Mouse (Mus musculus) heart, postnatal 14 days (tissue): ENCODE measurements around the gene Hoxc8. TPM values are rescaled to one million over a fixed set of nuclear protein-coding genes. Genes with fewer than 3 reads are reported as not detected.
A peak's percentile ranks its signal among the peaks of the same experiment; 100 is the strongest.

Experiments
- DNase-seq, 2 experiments: peaks; one replicate each; pipeline ENCODE4 v3.0.0; 2021 to 2022
- intact Hi-C: fragments of 180-260 bp; cut with DNase I; formaldehyde crosslinking; loops from one replicate; pipeline ENCODE4 v1.15.1; 2025
- total RNA-seq, 2 experiments: library from RNA; stranded (reverse); gene quantifications; 2 replicates each; pipeline ENCODE4 v1.2.3; 2021

Gene Hoxc8
- total RNA-seq, 2 experiments from 2014 or later, result not detected

GRCm38 (mm10) chr15:103002821-103003448 lies 12.5 kb downstream of the Hoxc8 start:
- intact Hi-C loops, result no loop called here
- no peak for DNase-seq

GRCm38 (mm10) chr15:103005308-103005707 lies 14.9 kb downstream of the Hoxc8 start:
- intact Hi-C loops, result no loop called here
- no peak for DNase-seq

GRCm38 (mm10) chr15:103005797-103006196 lies 15.4 kb downstream of the Hoxc8 start:
- DNase-seq, result no peak

GRCm38 (mm10) chr15:103006326-103006725 lies 15.9 kb downstream of the Hoxc8 start:
- DNase-seq, result no peak

More at GRCm38 (mm10) chr15:103005797-103006196, 15.4 kb downstream of the Hoxc8 start:
- intact Hi-C loops, result no loop called here

GRCm38 (mm10) chr15:103009265-103010111 lies 19.1 kb downstream of the Hoxc8 start:
- intact Hi-C loops, result loop anchor here (5.0 kb wide), 1 partner anchor 123 kb away; no protein-coding TSS in a partner anchor
- DNase-seq, result no peak

More at GRCm38 (mm10) chr15:103006326-103006725, 15.9 kb downstream of the Hoxc8 start:
- intact Hi-C loops, result no loop called here

GRCm38 (mm10) chr15:103010112-103010846 lies 19.9 kb downstream of the Hoxc8 start:
- intact Hi-C loops, result loop anchor here (5.0 kb wide), 1 partner anchor 122 kb away; no protein-coding TSS in a partner anchor
- DNase-seq, result no peak

GRCm38 (mm10) chr15:103010847-103011555 lies 20.6 kb downstream of the Hoxc8 start:
- no peak for DNase-seq
- intact Hi-C loops, result loop anchor here (5.0 kb wide), 1 partner anchor 121 kb away; no protein-coding TSS in a partner anchor

GRCm38 (mm10) chr15:103011928-103012486 lies 21.6 kb downstream of the Hoxc8 start:
- intact Hi-C loops, result loop anchor here (2.0 to 5.0 kb wide), 2 partner anchors 120 to 153 kb away; no protein-coding TSS in a partner anchor
- no peak for DNase-seq

GRCm38 (mm10) chr15:103013238-103013984 lies 23.0 kb downstream of the Hoxc8 start:
- intact Hi-C loops, result loop anchor here (2.0 to 5.0 kb wide), 2 partner anchors 119 to 151 kb away; no protein-coding TSS in a partner anchor
- peak; percentile 61 to 65 for DNase-seq

- no peak for DNase-seq
- intact Hi-C loops, result loop anchor here (5.0 kb wide), 1 partner anchor 118 kb away; no protein-coding TSS in a partner anchor
Observed at GRCm38 (mm10) chr15:103014166-103015008, 24.0 kb downstream of the Hoxc8 start.

GRCm38 (mm10) chr15:103015009-103015399 lies 24.6 kb downstream of the Hoxc8 start:
- DNase-seq, result no peak
- intact Hi-C loops, result no loop called here

- DNase-seq, result no peak
- intact Hi-C loops, result no loop called here
Observed at GRCm38 (mm10) chr15:103015406-103016166, 25.2 kb downstream of the Hoxc8 start.

- intact Hi-C loops, result no loop called here
- DNase-seq, result no peak
Observed at GRCm38 (mm10) chr15:103018636-103019035, 28.2 kb downstream of the Hoxc8 start, which contains the start of gene Hoxc4. Gene Hoxc4 (plus strand): TSS chr15:103018934.

GRCm38 (mm10) chr15:103020899-103021418 lies 30.6 kb downstream of the Hoxc8 start:
- DNase-seq, result no peak
- intact Hi-C loops, result no loop called here

- intact Hi-C loops, result no loop called here
- DNase-seq, result no peak
Observed at GRCm38 (mm10) chr15:103021544-103021943, 31.1 kb downstream of the Hoxc8 start.

GRCm38 (mm10) chr15:103024131-103024530 lies 33.7 kb downstream of the Hoxc8 start:
- intact Hi-C loops, result no loop called here
- no peak for DNase-seq
